Mouse (Mus musculus) frontal cortex, adult 2 months (tissue): ENCODE results near the gene Mroh2a. TPM values are rescaled to one million over a fixed set of nuclear protein-coding genes. Genes with fewer than 3 reads are reported as not detected.

Source experiments
- DNase-seq, 2 experiments: peaks; one replicate each; pipeline ENCODE4 v3.0.0; 2022; ENCODE audit warnings: low spot score in 1 of 2; ENCODE audit errors: extremely low spot score in 1 of 2
- polyA plus RNA-seq: library from polyadenylated mRNA; depleted of rRNA; stranded (reverse); fragments of >200 nt; gene quantifications from 2 replicates; pipeline ENCODE4 v1.2.3, GENCODE M21; 2012

The Mroh2a gene
- polyA plus RNA-seq, 1 experiment, result 0.02 TPM

- no peak for DNase-seq
These were observed 7.9 kb downstream of the Mroh2a start for GRCm38 (mm10) chr1:88234646-88235045.

- DNase-seq, result no peak
These were observed 8.5 kb downstream of the Mroh2a start for GRCm38 (mm10) chr1:88235046-88235893.

- DNase-seq, result no peak
These were observed 9.2 kb downstream of the Mroh2a start for GRCm38 (mm10) chr1:88235894-88236415.

GRCm38 (mm10) chr1:88237311-88237710 is 10.5 kb downstream of the Mroh2a start:
- no peak for DNase-seq

DNA sequence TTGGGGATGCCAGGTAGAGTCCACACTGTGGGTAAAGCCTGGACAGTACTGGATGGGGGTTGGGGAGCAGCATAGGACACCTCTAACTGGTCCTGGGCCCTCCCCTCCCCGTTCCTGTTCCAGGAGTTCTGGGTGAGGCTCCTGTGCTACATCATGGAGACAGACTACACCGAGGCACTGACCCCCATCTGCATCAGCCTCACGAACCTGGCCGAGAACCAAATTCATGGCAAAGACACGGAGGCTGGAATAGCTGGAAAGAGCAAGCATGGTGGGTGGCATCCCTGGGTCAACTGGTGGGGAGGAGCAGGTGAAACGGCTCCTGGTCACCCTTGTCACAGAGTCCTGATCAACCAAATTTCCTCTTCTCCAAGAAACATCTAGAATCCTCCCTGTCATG is 12.0 kb downstream of the Mroh2a start:
- no peak for DNase-seq

DNA sequence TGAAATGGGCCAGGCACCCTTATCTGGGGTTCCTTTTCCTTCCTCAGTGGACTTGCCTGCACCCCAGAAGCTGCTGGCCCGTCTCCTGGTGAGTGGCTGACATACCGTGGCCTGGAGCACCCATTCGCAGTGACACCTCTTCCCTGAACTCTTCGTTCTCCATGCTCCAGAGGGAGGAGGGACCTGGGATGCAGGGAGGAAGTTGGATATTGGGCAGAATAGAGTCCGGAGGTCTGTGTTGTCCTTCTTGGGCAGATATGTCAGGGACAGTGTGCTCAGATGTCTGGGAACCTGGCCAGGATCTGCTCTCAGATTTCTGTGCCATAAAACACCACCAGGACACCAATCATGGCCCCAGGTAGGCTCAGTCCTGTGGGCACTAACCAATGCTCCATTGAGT is 13.3 kb downstream of the Mroh2a start:
- no peak for DNase-seq

DNA sequence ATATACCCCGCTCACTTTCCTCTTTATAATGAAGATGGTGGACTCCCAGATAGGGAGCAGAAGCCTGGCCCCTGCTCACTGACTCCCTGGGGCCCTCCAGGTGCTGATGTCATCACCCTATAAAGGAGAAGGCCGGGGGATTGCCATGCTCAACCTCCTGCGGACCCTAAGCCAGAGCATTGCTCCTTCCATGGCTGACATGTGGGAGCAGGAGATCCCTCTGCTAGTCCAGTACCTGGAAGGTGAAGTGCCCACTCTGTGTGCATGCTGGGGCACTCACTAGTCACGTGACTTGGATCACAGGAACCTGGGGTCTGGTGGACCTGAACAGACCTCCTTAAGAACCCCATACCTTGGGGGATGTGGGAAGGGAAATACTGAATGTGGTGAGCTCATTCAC is 13.8 kb downstream of the Mroh2a start:
- DNase-seq, result no peak

DNA sequence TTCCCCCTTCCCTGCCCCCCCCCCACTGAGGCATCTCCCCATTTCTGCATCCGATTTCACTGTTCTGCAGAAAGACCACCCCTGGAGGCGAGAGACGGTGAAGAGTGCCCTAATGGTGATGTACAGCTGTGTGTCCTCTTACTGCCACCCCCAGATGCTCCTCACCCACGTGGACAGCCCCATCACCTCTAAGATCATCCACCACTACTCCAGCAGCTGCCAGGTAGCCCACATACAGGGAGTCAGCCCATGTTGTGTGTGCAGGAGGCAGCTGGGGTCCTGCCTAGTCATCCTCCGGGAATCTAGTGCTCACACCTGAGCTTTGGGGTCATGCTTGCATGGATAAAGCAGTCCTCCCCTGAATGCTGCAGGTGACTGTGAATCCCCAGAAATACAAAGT is 17.1 kb downstream of the Mroh2a start:
- DNase-seq, result no peak

DNA sequence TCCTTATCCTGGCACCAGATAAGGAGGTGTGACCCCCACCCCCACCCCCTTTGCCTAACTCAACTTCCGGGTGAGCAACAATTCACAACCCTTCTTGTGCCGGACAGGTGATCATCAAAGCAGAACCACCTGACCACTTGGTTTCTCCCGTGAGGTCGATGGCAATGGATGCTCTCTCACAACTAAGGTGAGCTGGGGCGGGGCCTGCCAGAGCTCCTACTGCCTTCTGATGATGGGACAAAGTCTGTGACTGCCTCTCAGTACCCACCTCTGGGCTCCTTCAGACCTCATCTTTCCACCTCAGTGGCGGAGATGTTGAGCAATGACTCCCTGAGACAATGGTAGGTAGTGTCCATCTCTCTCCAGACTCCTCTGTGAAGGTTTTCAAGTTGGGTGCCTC is 19.1 kb downstream of the Mroh2a start:
- DNase-seq, result no peak

- no peak for DNase-seq
These were observed 19.6 kb downstream of the Mroh2a start for GRCm38 (mm10) chr1:88246386-88246785.

GRCm38 (mm10) chr1:88247660-88248059 is 20.9 kb downstream of the Mroh2a start:
- DNase-seq, result no peak

DNA sequence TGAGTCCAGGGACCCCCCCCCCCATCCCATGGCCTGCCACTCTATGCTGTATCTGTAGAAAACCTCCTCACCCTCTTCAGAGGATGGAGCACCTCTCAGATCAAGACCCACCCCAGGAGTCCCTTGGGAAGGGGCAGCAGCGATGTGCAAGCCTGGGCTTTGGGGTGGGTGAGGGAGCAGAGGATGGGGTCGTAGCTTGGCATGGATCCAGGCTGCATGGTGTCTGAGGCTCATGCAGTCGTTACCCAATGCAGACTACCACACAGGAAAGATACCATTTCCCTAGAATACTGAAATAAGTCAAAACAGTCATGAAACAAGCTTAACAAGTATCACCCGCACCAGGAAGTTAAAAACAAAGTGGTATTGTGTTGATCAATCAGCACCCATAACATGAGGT is 21.9 kb downstream of the Mroh2a start:
- DNase-seq, result no peak

DNA sequence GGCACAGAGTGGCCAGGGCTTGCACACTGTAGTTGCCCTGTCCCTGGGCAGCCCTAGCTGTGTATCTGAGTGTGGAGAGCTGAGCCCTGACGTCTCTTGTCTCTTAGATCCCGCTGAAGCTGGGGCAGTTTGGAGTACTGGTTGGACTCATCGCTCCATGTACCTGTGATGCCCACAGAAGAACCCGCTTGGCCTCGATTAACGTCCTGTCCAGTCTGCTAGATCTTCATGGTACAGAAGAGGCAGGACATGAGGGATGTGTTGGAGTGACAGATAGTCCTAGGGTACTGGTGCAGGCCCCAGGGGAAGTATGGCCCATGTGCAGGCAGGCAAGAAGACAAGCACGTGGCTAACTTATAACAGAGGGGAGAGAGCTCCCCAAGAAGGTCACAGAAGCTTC is 22.8 kb downstream of the Mroh2a start:
- DNase-seq, result no peak

DNA sequence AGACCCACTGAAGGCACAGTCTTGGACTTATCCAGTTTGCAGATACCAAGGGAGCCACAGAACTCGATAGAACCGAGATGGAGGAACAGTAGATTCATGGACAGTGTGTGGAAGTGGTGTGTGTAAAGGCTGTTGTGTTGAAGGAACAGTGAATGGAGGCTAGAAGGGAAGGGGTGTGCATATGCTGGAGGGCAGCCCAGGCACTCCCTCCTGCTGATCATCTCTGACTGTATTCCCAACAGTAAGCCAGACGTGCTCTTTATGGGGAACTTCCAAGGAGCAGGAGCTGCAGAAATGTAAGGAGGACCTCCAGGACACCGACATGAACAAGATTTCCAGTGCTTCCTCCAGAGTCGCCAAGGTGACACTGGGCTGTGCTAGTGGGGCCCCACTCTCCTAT is 23.2 kb downstream of the Mroh2a start:
- no peak for DNase-seq

- DNase-seq, result no peak
These were observed 26.3 kb downstream of the Mroh2a start for GRCm38 (mm10) chr1:88253106-88253505.

- DNase-seq, result no peak
These were observed 26.8 kb downstream of the Mroh2a start for GRCm38 (mm10) chr1:88253540-88253939.

GRCm38 (mm10) chr1:88254793-88255465 is 28.1 kb downstream of the Mroh2a start:
- no peak for DNase-seq

DNA sequence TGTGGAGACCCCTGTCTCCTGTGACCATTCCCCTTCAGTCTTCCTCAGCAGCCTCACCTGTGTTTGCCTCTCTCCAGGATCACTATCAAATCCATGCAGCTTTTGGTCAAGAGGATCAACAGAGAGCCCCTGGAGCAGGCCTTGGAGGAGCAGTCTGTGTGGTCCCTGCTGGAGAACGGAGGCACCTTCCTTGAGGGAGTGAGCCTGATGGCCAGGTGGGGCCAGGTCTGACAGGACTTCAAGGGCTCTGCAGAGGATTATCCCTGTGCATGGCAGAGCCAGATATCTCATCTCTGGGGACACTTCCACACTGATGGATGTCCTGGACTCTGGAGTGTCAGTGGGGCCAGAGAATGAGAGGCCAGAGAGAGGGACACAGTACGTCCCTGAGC is 28.7 kb downstream of the Mroh2a start:
- DNase-seq, result no peak

DNA sequence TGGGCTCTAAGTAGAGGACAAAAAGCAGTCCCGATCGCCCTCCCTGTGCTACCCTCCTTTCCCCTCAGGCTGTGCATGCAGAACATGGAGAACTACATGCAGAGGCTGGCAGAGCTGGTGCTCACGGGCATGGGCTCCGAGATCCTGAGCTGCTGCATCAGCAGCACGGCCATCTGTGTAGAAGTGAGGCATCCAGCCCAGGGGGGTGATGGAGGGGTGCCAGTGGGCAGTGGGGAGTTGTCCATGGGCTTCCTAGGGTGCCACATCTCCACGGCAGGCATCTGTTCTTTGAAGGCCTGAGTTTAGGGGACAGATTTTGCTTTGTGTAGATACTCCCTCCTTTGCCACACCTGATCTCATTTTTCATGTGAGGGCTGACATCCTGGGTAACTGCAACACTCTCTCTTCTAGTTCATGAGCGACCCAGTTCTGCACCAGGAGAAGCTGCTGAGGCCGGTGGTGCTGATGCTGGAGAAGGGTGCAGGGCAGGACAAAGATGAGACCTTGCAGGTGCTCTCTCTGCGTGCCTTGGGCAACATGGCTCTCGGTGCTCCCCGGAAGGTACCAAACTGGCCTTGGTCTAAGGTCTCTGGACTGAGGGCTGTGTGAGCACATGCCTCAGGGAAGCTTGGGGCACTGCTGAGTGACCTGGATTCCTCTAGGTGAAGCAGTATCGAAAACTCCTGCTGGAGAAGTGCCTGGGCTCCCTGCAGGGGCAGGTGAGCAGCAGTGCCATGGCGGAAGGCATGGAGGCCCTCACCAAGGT is 29.4 kb downstream of the Mroh2a start:
- no peak for DNase-seq

DNA sequence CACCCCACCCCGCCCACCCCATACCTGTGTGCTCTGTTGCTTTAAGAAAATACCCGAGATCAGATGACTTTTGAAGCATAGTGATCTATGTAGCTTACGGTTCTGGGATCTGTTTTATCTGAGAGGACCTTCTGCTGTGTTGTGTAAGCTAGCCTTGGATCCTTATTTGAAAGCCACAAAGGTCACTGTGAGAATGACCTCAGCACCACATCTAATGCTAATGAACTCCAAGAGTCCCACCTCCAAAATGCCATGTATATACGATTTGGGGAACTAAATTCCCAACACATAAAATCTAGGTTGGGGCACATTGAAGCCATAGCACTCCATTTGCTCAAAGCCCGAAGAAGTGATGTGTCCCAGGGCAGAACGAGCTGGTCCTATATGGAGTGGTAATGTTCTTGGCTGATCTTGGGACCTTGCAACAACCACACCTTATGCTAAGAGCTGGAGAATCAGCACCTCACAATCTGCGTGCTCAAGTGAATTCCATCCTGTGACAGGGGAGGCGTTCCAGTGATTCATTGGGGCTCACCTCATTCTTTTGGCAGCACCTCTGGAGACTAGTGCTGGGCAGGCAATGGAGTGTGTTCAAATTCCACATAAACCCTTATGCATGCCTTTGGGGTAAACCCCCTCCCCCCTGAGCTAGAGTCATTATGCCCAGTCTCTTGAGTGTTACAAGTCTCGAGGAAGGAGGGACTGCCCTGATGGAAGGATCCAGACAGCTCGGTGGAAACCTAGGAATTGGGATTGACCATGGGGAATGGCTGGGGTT is 30.3 kb downstream of the Mroh2a start:
- DNase-seq, result no peak
